Comparison of ENCODE assay signal across 27 mouse cellular contexts in the genomic region with DNA sequence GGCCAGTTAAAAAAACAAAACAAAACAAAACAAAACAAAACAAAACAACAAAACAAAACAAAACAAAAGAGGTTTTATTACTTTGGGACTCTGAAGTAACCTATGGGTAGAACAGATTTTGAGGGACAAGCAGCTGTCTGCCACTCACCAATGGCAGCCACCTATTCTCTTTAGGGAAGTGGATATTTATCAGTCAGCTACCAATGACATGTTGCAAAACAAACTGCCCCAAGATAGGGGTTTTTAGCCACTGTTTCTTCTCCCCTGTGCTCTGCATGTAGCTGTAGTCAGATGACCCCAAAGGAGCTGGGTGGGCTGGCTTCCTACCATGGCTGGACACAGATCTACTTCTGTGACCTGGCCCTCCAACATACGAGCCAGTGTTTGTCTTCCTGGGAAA.
"Had no signal": no experiment of that assay in that cellular context is flagged by ENCODE, and none has a peak within 500 bp of the region (broad histone marks: within the 10 kb centered on the region; RNA-seq: fewer than 3 reads in every experiment).

No protein-coding gene starts in this region.

- H3K9ac ChIP-seq: forebrain, postnatal 0 days; heart, embryonic 13.5 days; heart, embryonic 15.5 days; hindbrain, embryonic 12.5 days; hindbrain, embryonic 14.5 days; intestine, embryonic 15.5 days; kidney, embryonic 15.5 days; limb, embryonic 13.5 days; limb, embryonic 15.5 days had no signal

- H3K4me3 ChIP-seq: heart, adult 2 months; heart, embryonic 13.5 days; heart, embryonic 15.5 days; hindbrain, embryonic 10.5 days; hindbrain, embryonic 12.5 days; intestine, embryonic 15.5 days; kidney, embryonic 15.5 days; limb, embryonic 13.5 days; limb, embryonic 15.5 days had no signal

- ATAC-seq: forebrain, postnatal 0 days; hindbrain, embryonic 16.5 days; inflammation-experienced regulatory T-cells, adult 6 months; intestine, embryonic 15.5 days had no signal

- H3K36me3 ChIP-seq: intestine, embryonic 15.5 days had no signal

- H3K27ac ChIP-seq: heart, adult 2 months; heart, embryonic 13.5 days; heart, embryonic 15.5 days; hindbrain, embryonic 10.5 days; hindbrain, embryonic 12.5 days; hindbrain, embryonic 14.5 days; intestine, embryonic 15.5 days; kidney, embryonic 15.5 days; kidney, postnatal 0 days; limb, embryonic 13.5 days; limb, embryonic 15.5 days had no signal

- DNase-seq: forebrain, postnatal 0 days; gastrocnemius, postnatal 14 days; gastrocnemius, postnatal 36 days; heart, adult 2 months; heart, postnatal 14 days; heart, postnatal 36 days; kidney, adult 11 months; kidney, adult 2 months; kidney, adult 9 months; kidney, postnatal 14 days; kidney, postnatal 36 days; layer of hippocampus, adult 9-11 months; layer of hippocampus, postnatal 36 days; left cerebral cortex, postnatal 4 days had no signal

- H3K4me2 ChIP-seq: heart, embryonic 11.5 days; heart, embryonic 13.5 days; heart, embryonic 15.5 days; hindbrain, embryonic 12.5 days; hindbrain, embryonic 14.5 days; intestine, embryonic 15.5 days; kidney, embryonic 15.5 days; limb, embryonic 13.5 days; limb, embryonic 15.5 days had no signal

- H3K27me3 ChIP-seq: heart, embryonic 13.5 days; heart, embryonic 15.5 days; hindbrain, embryonic 12.5 days; intestine, embryonic 15.5 days; kidney, embryonic 15.5 days; limb, embryonic 13.5 days; limb, embryonic 15.5 days had no signal

- H3K9me3 ChIP-seq: heart, embryonic 13.5 days; heart, embryonic 15.5 days; hindbrain, embryonic 10.5 days; hindbrain, embryonic 12.5 days; intestine, embryonic 15.5 days; kidney, embryonic 15.5 days; limb, embryonic 13.5 days; limb, embryonic 15.5 days had no signal
